Mouse (Mus musculus): ENCODE measurements at regions not wholly inside any gene's neighbourhood (a gene's known extent, or its start where the extent isn't known, plus 50 kb on each side); places are given as distances from the start of the nearest gene placed in this dataset.

DNA sequence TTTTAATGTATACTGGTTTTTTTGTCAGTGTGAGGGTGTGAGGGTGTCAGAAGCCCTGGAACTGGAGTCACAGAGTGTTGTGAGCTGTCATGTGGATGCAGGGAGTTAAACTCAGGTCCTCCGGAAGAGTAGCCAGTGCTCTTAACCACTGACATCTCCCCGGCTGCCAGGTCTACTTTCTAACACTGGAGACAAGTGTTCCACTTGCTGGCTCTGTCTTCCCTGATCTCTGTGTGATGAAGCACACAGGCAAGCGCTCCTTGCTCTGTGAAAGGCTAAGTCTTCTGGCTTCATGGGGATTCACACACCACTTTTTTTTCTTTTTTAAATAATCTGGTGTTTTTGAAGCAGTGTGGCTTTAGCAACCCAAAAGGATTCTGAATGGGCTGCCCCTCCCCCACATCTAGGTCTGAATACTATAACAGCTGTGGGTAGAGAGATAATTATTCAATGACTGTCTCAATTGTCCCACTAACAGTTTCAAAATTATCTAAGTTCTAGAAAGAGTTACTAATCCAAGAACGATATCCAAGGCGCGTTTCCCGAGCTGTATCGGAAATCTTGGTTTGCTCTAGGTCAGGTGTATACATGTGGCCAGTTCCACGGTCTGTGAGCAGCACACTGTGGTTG is 208.4 kb upstream of the Smim15 start:
- Histone ChIP-seq H3K9me3 (ENCODE audit: control insufficient read depth, low read length) (no peaks in the 10 kb centered on the region), H3K9ac (ENCODE audit: low read depth, low read length) (no peak overlapping the region), H3K4me1 (ENCODE audit: control insufficient read depth, insufficient read depth, low read length) (peaks cover 19% of the 10 kb centered on the region; the same call in 1 of the 2 replicates), H3K4me3 (ENCODE audit: low read length) (no peak overlapping the region), H3K4me2 (replicated peaks; ENCODE audit: low read depth, low read length) (no peak overlapping the region), H3K27ac (ENCODE audit: low read depth, low read length) (no peak overlapping the region), H3K27me3 (ENCODE audit: control insufficient read depth, insufficient read depth, low read length) (no peaks in the 10 kb centered on the region), H3K36me3 (ENCODE audit: control insufficient read depth, insufficient read depth, low read length) (no peaks in the 10 kb centered on the region)
- ATAC-seq (ENCODE audit: low FRiP score, low TSS enrichment), result no peak
- 70% methylated on average over 9 of the region's 9 CpGs for WGBS

GRCm38 (mm10) chr13:107831997-107832396 is 212.2 kb upstream of the Smim15 start:
- no peak for ATAC-seq (ENCODE audit: low FRiP score, low TSS enrichment)

DNA sequence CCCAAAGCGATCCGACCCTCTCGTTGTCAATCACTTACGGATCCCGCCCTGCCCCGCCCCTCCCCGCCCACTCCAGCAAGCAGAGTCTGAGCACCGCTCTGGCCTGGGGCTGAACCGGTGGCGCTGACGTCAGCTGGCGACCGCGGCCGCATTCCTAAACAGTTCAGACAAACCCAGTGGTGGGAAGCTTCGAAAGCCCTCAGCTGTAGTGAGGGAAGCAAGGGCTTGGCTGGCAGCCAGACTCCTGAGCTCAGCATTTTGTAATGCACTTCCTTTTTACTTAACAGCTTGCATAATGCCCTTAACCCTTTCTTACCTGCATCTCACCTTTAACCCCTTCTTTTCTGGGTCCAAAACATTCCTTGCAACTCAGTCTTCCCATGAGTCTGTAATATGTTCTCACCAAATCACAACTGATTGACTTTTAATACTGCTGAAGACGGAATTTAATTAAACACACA is 213.0 kb upstream of the Smim15 start:
- H3K4me1 ChIP-seq (ENCODE audit: control insufficient read depth, insufficient read depth, low read length), result peaks cover 16% of the 10 kb centered on the region
- H3K27me3 ChIP-seq (ENCODE audit: control insufficient read depth, insufficient read depth, low read length), result no peaks in the 10 kb centered on the region
- peak overlapping the region; percentile 19 for H3K4me3 ChIP-seq (ENCODE audit: low read length)
- WGBS, result 2% methylated on average over 17 of the region's 17 CpGs
- ATAC-seq (ENCODE audit: low FRiP score, low TSS enrichment), result peak; percentile 100
- no peak overlapping the region for H3K9ac ChIP-seq (ENCODE audit: low read depth, low read length)
- no peaks in the 10 kb centered on the region for H3K9me3 ChIP-seq (ENCODE audit: control insufficient read depth, low read length)
- peak overlapping the region; percentile 26 for H3K4me2 ChIP-seq (replicated peaks; ENCODE audit: low read depth, low read length)
- H3K27ac ChIP-seq (ENCODE audit: low read depth, low read length), result no peak overlapping the region
- H3K36me3 ChIP-seq (ENCODE audit: control insufficient read depth, insufficient read depth, low read length), result no peaks in the 10 kb centered on the region

More at GRCm38 (mm10) chr13:107831997-107832396, 212.2 kb upstream of the Smim15 start:
- Histone ChIP-seq H3K36me3 (ENCODE audit: control insufficient read depth, insufficient read depth, low read length) (no peaks in the 10 kb centered on the region), H3K9ac (ENCODE audit: low read depth, low read length) (no peak overlapping the region), H3K9me3 (ENCODE audit: control insufficient read depth, low read length) (no peaks in the 10 kb centered on the region), H3K4me3 (ENCODE audit: low read length) (no peak overlapping the region), H3K27ac (ENCODE audit: low read depth, low read length) (no peak overlapping the region), H3K4me1 (ENCODE audit: control insufficient read depth, insufficient read depth, low read length) (peaks cover 11% of the 10 kb centered on the region; the same call in 1 of the 2 replicates), H3K27me3 (ENCODE audit: control insufficient read depth, insufficient read depth, low read length) (no peaks in the 10 kb centered on the region), H3K4me2 (replicated peaks; ENCODE audit: low read depth, low read length) (no peak overlapping the region)
- 70% methylated on average over 5 of the region's 5 CpGs for WGBS

- no peak overlapping the region for H3K4me2 ChIP-seq (replicated peaks; ENCODE audit: low read depth, low read length)
- ATAC-seq (ENCODE audit: low FRiP score, low TSS enrichment), result no peak
- H3K9ac ChIP-seq (ENCODE audit: low read depth, low read length), result no peak overlapping the region
- no peaks in the 10 kb centered on the region for H3K27me3 ChIP-seq (ENCODE audit: control insufficient read depth, insufficient read depth, low read length)
- WGBS, result 45% methylated on average over 2 of the region's 2 CpGs
- no peaks in the 10 kb centered on the region for H3K36me3 ChIP-seq (ENCODE audit: control insufficient read depth, insufficient read depth, low read length)
- H3K9me3 ChIP-seq (ENCODE audit: control insufficient read depth, low read length), result no peaks in the 10 kb centered on the region
- no peak overlapping the region for H3K27ac ChIP-seq (ENCODE audit: low read depth, low read length)
- H3K4me3 ChIP-seq (ENCODE audit: low read length), result no peak overlapping the region
- H3K4me1 ChIP-seq (ENCODE audit: control insufficient read depth, insufficient read depth, low read length), result peaks cover 9% of the 10 kb centered on the region
Observed at GRCm38 (mm10) chr13:107830281-107830680, 214.0 kb upstream of the Smim15 start.

- no peak overlapping the region for H3K4me2 ChIP-seq (replicated peaks; ENCODE audit: low read depth, low read length)
- no peak for ATAC-seq (ENCODE audit: low FRiP score, low TSS enrichment)
- H3K27ac ChIP-seq (ENCODE audit: low read depth, low read length), result no peak overlapping the region
- no peak overlapping the region for H3K4me3 ChIP-seq (ENCODE audit: low read length)
- peaks cover 9% of the 10 kb centered on the region for H3K4me1 ChIP-seq (ENCODE audit: control insufficient read depth, insufficient read depth, low read length)
- 93% methylated on average over 4 of the region's 4 CpGs for WGBS
- no peak overlapping the region for H3K9ac ChIP-seq (ENCODE audit: low read depth, low read length)
- H3K9me3 ChIP-seq (ENCODE audit: control insufficient read depth, low read length), result no peaks in the 10 kb centered on the region
- H3K27me3 ChIP-seq (ENCODE audit: control insufficient read depth, insufficient read depth, low read length), result no peaks in the 10 kb centered on the region
- no peaks in the 10 kb centered on the region for H3K36me3 ChIP-seq (ENCODE audit: control insufficient read depth, insufficient read depth, low read length)
Observed at GRCm38 (mm10) chr13:107829861-107830260, 214.4 kb upstream of the Smim15 start.

DNA sequence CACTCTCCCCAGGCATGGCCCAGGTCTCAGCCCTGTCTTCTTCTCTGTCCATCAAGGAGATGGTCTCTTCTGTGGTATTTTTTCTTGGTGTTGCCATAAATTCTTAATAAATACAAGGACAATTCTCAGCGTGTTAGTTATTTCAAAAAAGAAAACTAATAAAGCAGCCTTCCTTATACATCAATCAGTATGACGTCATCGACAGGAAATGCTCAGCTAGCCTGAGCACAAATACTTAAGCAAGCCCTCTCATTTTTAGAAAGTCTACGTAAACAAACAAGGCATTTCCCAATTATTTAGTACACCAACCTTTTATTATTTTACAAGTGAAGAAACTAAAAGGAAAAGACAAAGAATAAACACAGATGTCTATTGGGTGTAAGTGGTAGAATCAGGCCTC is 218.6 kb upstream of the Smim15 start:
- H3K4me3 ChIP-seq (ENCODE audit: low read length), result no peak overlapping the region
- 81% methylated on average over 4 of the region's 4 CpGs for WGBS
- peaks cover 11% of the 10 kb centered on the region; the same call in 1 of the 2 replicates for H3K4me1 ChIP-seq (ENCODE audit: control insufficient read depth, insufficient read depth, low read length)
- no peak for ATAC-seq (ENCODE audit: low FRiP score, low TSS enrichment)
- H3K4me2 ChIP-seq (replicated peaks; ENCODE audit: low read depth, low read length), result no peak overlapping the region
- H3K9me3 ChIP-seq (ENCODE audit: control insufficient read depth, low read length), result no peaks in the 10 kb centered on the region
- no peak overlapping the region for H3K9ac ChIP-seq (ENCODE audit: low read depth, low read length)
- H3K27ac ChIP-seq (ENCODE audit: low read depth, low read length), result no peak overlapping the region
- H3K27me3 ChIP-seq (ENCODE audit: control insufficient read depth, insufficient read depth, low read length), result no peaks in the 10 kb centered on the region
- H3K36me3 ChIP-seq (ENCODE audit: control insufficient read depth, insufficient read depth, low read length), result no peaks in the 10 kb centered on the region

GRCm38 (mm10) chr13:107823342-107823741 is 220.9 kb upstream of the Smim15 start:
- no peaks in the 10 kb centered on the region for H3K27me3 ChIP-seq (ENCODE audit: control insufficient read depth, insufficient read depth, low read length)
- H3K4me3 ChIP-seq (ENCODE audit: low read length), result no peak overlapping the region
- H3K9ac ChIP-seq (ENCODE audit: low read depth, low read length), result no peak overlapping the region
- 29% methylated on average over 1 of the region's 1 CpGs for WGBS
- no peak for ATAC-seq (ENCODE audit: low FRiP score, low TSS enrichment)
- H3K4me2 ChIP-seq (replicated peaks; ENCODE audit: low read depth, low read length), result no peak overlapping the region
- H3K36me3 ChIP-seq (ENCODE audit: control insufficient read depth, insufficient read depth, low read length), result no peaks in the 10 kb centered on the region
- no peak overlapping the region for H3K27ac ChIP-seq (ENCODE audit: low read depth, low read length)
- H3K4me1 ChIP-seq (ENCODE audit: control insufficient read depth, insufficient read depth, low read length), result peaks cover 15% of the 10 kb centered on the region; the same call in 1 of the 2 replicates
- no peaks in the 10 kb centered on the region for H3K9me3 ChIP-seq (ENCODE audit: control insufficient read depth, low read length)

DNA sequence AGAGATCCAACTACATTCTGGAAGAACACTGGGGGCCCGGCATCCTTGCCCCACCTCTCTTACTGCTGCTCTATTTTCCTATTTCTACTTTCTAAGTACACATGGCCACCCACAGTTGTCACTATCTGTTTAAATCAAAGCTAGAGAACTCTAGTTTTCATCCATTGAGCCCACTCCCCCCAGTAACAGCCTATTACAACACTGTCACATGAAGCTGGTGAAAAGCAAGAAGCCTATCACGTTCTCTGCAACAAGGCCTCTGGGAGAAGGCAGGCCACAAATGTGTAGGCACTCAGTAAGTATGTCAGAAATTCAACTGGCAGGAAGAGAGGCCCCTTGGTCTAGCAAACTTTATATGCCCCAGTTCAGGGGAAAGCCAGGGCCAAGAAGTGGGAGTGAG is 222.0 kb upstream of the Smim15 start:
- no peaks in the 10 kb centered on the region for H3K36me3 ChIP-seq (ENCODE audit: control insufficient read depth, insufficient read depth, low read length)
- no peak overlapping the region for H3K27ac ChIP-seq (ENCODE audit: low read depth, low read length)
- no peaks in the 10 kb centered on the region for H3K9me3 ChIP-seq (ENCODE audit: control insufficient read depth, low read length)
- WGBS, result 54% methylated on average over 2 of the region's 2 CpGs
- H3K27me3 ChIP-seq (ENCODE audit: control insufficient read depth, insufficient read depth, low read length), result no peaks in the 10 kb centered on the region
- peaks cover 15% of the 10 kb centered on the region; the same call in 1 of the 2 replicates for H3K4me1 ChIP-seq (ENCODE audit: control insufficient read depth, insufficient read depth, low read length)
- no peak overlapping the region for H3K4me2 ChIP-seq (replicated peaks; ENCODE audit: low read depth, low read length)
- H3K4me3 ChIP-seq (ENCODE audit: low read length), result no peak overlapping the region
- ATAC-seq (ENCODE audit: low FRiP score, low TSS enrichment), result no peak
- H3K9ac ChIP-seq (ENCODE audit: low read depth, low read length), result no peak overlapping the region

DNA sequence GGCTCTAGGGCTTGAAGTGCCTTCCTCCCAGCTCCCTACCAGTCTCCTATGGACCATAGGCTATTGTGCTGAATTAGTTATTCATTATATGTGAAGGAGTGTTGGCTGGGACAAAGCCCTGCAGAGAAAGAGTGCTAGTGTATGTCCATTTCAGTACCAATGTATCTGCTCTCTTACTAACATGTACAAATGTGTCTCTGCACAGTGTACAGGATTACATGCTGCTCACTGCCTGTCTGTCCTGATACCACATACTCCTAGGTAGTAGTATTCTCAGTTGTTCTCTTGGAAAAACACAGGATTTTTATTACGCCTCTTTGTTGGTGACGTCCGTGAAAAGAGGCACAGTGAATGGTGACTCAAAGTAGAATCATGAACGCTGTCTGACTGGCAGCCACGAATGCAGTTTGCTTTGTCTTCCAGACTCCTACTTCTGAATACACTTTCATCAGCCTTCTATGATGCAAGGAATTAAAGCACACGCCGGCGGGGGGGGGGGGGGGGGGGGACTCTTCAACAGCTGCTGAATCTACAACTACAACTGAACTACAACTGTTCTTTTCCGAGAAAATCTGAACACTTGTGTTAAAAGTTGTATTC is 230.6 kb upstream of the Smim15 start:
- H3K4me1 ChIP-seq (ENCODE audit: control insufficient read depth, insufficient read depth, low read length), result peaks cover 27% of the 10 kb centered on the region; the same call in 1 of the 2 replicates
- no peaks in the 10 kb centered on the region for H3K36me3 ChIP-seq (ENCODE audit: control insufficient read depth, insufficient read depth, low read length)
- no peak overlapping the region for H3K27ac ChIP-seq (ENCODE audit: low read depth, low read length)
- H3K27me3 ChIP-seq (ENCODE audit: control insufficient read depth, insufficient read depth, low read length), result no peaks in the 10 kb centered on the region
- H3K4me2 ChIP-seq (replicated peaks; ENCODE audit: low read depth, low read length), result no peak overlapping the region
- 57% methylated on average over 9 of the region's 9 CpGs for WGBS
- no peak overlapping the region for H3K9ac ChIP-seq (ENCODE audit: low read depth, low read length)
- H3K9me3 ChIP-seq (ENCODE audit: control insufficient read depth, low read length), result no peaks in the 10 kb centered on the region
- ATAC-seq (ENCODE audit: low FRiP score, low TSS enrichment), result no peak
- H3K4me3 ChIP-seq (ENCODE audit: low read length), result no peak overlapping the region
